Comparison of ENCODE assay signal across 8 mouse cellular contexts in the genomic region with DNA sequence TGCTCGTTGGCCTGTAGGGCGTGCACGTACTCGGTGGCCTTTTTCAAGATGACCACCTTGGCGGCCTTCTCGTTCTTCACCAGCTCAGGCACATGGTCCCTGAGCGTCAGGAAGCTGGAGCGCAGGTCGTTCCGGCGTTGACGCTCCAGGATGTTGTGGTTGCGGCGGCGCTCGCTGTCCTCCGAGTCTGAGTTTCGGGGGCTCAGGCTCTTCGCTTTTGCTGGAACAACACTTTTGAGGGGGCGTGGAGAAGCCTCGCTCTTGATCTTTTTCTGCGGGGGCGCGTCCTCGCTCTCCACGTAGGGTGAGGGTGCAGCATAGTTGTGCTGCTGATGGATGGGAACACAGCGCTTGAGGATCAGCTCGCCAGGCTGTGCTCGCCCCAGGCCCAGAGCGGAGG. TPM values are rescaled to one million over a fixed set of nuclear protein-coding genes. Genes with fewer than 3 reads are reported as not detected.
DNase-seq lines count a peak whose midpoint lies in the region; ATAC-seq and TF ChIP-seq lines count a peak whose summit lies in the region.

No protein-coding gene starts in this region.

- H3K4me1 ChIP-seq in lung, embryonic 15.5 days = peaks cover 30% of the 10 kb centered on the region
- peaks cover 19% of the 10 kb centered on the region for H3K4me1 ChIP-seq in lung, adult 2 months (ENCODE audit: control insufficient read depth, insufficient read depth, low read length)
- H3K4me1 ChIP-seq in neural tube, embryonic 12.5 days = peaks cover 17% of the 10 kb centered on the region

- H3K9me3 ChIP-seq in lung, embryonic 15.5 days = no peaks in the 10 kb centered on the region
- no peaks in the 10 kb centered on the region for H3K9me3 ChIP-seq in neural tube, embryonic 12.5 days

- H3K4me2 ChIP-seq in lung, embryonic 15.5 days = peak overlapping the region; percentile 92
- peak overlapping the region; percentile 93 for H3K4me2 ChIP-seq in neural tube, embryonic 12.5 days (replicated peaks)

- H3K27ac ChIP-seq in lung, embryonic 15.5 days = no peak overlapping the region
- H3K27ac ChIP-seq in neural tube, embryonic 12.5 days = no peak overlapping the region

- H3K4me3 ChIP-seq in lung, embryonic 15.5 days = peak overlapping the region; percentile 74
- no peak overlapping the region for H3K4me3 ChIP-seq in lung, adult 2 months (replicated peaks; ENCODE audit: extremely low read depth, low read depth, low read length)
- peak overlapping the region; percentile 89 for H3K4me3 ChIP-seq in neural tube, embryonic 12.5 days

- WGBS in lung, embryonic 15.5 days = 48% methylated on average over 30 of the region's 30 CpGs
- WGBS in lung, adult 2 months = 71% methylated on average over 30 of the region's 30 CpGs
- 72% methylated on average over 30 of the region's 30 CpGs for WGBS in neural tube, embryonic 12.5 days

- no peaks in the 10 kb centered on the region for H3K27me3 ChIP-seq in lung, embryonic 15.5 days
- no peaks in the 10 kb centered on the region for H3K27me3 ChIP-seq in neural tube, embryonic 12.5 days (replicated peaks)

- DNase-seq in adrenal gland, postnatal 10 days = peak; percentile 7
- no peak for DNase-seq in adrenal gland, adult 18-20 months (ENCODE audit: low spot score in 2 of 2)
- no peak for DNase-seq in lung, adult 2 months
- DNase-seq in layer of hippocampus, postnatal 14 days (ENCODE audit: low spot score in 2 of 2) = peak; percentile 13 to 32
- DNase-seq in spleen, postnatal 14 days (ENCODE audit: low spot score in 2 of 2) = no peak
- no peak for DNase-seq in adrenal gland, postnatal 4 days (ENCODE audit: low spot score in 2 of 2)

- H3K9ac ChIP-seq in lung, embryonic 15.5 days = peak overlapping the region; percentile 77; the same call in 1 of the 2 replicates
- H3K9ac ChIP-seq in neural tube, embryonic 12.5 days = peak overlapping the region; percentile 95; the same call in 1 of the 2 replicates

- no peak for TF ChIP-seq CTCF in lung, adult 2 months (IDR thresholded peaks at IDR 0.05; ENCODE audit: insufficient read depth, low read length)

- no peak for TF ChIP-seq POLR2A in lung, adult 2 months (IDR thresholded peaks at IDR 0.05; ENCODE audit: borderline replicate concordance, extremely low read depth, low read depth, low read length)

- peaks cover 13% of the 10 kb centered on the region for H3K36me3 ChIP-seq in lung, embryonic 15.5 days
- peaks cover 33% of the 10 kb centered on the region for H3K36me3 ChIP-seq in neural tube, embryonic 12.5 days

- no peak for ATAC-seq in lung, embryonic 15.5 days (ENCODE audit: borderline replicate concordance, extremely low read depth, low FRiP score, low TSS enrichment)
- no peak for ATAC-seq in neural tube, embryonic 12.5 days (ENCODE audit: low FRiP score, low read depth)

RNA-seq across cellular contexts. Expression of a gene that starts 4.6 kb away (rescaled TPM):
- 1 to 10 TPM; 8.3 to 9.5 TPM for total RNA-seq in adrenal gland, postnatal 10 days (2021)
- total RNA-seq in adrenal gland, adult 18-20 months (2021) = 1 to 10 TPM; 7.1 to 7.4 TPM
- polyA plus RNA-seq in lung, embryonic 15.5 days (2015; fragmentation: Nextera tagmentation; extraction: Ambion mirVana) = 57.3 and 58.8 TPM in 2 replicates
- 2.2 and 2.6 TPM in 2 replicates for polyA plus RNA-seq in lung, adult 2 months (2012; rRNA removed)
- 10 to 100 TPM; 19.1 to 21.3 TPM for total RNA-seq in layer of hippocampus, postnatal 14 days (2021)
- polyA plus RNA-seq in neural tube, embryonic 12.5 days (2016; fragmentation: Nextera tagmentation; extraction: Ambion mirVana) = 95.7 and 98.7 TPM in 2 replicates
- 10 to 100 TPM; 12.7 to 21.9 TPM for total RNA-seq in adrenal gland, postnatal 4 days (2021)

Comparison
In these comparisons a context has a peak if more than half of its experiments do, and no peak if none do; other contexts are left out.
1. DNase-seq: peak in adrenal gland, postnatal 10 days (single experiment) and layer of hippocampus, postnatal 14 days (2 of 2); none in adrenal gland, adult 18-20 months (0 of 2), lung, adult 2 months (single experiment), spleen, postnatal 14 days (0 of 2) and adrenal gland, postnatal 4 days (0 of 2).